Mouse (Mus musculus) heart, adult 2 months (tissue): ENCODE results near the gene Sost.

Experiments used
- CTCF ChIP-seq: fragments of 200-600 bp; IDR thresholded peaks from 2 replicates; pipeline ENCODE4 v1.8.1; 2022; ENCODE audit warnings: antibody characterized with exemption, mild to moderate bottlenecking, moderate library complexity
- EP300 ChIP-seq: fragments of 200-500 bp; IDR thresholded peaks from 2 replicates; pipeline ENCODE4 v1.6.1; 2011; ENCODE audit warnings: low read depth, low read length, control low read depth; ENCODE audit not compliant: insufficient read depth
- POLR2A ChIP-seq: fragments of 200-500 bp; IDR thresholded peaks from 2 replicates; pipeline ENCODE4 v1.6.1; 2011; ENCODE audit warnings: mild to moderate bottlenecking, low read depth, low read length, control low read depth; ENCODE audit not compliant: insufficient read depth

GRCm38 (mm10) chr11:101974923-101975322 lies 8.1 kb upstream of the Sost start:
- no peak for TF ChIP-seq POLR2A
- peak; percentile 77 for TF ChIP-seq CTCF
- TF ChIP-seq EP300, result no peak
